Mouse (Mus musculus): ENCODE results near the gene Lmx1b.

Gene Lmx1b

DNA sequence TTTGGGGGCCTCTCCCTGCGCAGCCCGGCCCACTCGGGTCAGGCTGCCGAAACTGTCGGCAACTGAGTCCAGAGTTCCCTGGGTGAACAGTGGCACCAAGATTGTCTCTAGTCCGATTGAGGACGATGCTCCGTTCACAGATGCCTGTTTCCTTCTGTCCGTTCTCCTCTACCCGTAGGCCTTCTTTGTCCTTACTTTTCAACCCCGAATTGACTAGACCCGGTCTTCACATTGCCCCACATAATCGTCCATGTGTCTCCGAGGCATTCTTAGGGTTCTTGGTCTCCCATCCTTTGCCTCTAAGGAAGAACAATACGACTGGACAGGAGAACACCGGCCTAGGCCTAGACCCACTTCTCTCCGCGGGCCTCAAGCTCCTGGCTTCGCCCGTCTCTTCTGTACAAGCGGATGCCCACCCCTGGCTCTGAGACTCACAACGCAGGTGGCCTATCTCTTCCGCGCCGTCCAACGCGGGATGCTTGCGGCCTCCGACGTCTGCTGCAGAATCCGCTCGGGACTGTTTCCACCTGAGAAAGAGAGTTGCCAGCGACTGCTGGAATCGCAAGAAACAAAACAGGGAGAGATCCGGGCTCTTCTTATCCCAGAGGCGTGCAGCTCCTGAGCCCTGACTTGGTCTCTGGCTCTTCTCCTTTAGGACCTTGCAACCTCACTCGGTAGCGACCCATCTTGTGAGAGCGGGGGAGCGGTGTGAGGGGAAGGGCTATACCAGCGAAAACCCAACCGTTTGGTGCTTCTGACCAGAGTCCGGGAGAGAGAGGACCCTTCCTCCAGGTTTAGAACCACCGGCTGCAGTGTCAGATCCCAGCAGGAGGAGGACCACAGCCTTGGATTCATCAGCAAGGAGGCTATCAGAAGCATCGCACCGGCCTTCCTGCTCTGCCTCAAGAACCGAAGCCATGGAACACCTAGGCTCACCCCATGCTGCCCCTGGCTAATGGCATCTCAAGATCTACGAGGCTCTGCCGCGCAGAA, 3.7 kb upstream of the Lmx1b start:
- DNase-seq = no peak

DNA sequence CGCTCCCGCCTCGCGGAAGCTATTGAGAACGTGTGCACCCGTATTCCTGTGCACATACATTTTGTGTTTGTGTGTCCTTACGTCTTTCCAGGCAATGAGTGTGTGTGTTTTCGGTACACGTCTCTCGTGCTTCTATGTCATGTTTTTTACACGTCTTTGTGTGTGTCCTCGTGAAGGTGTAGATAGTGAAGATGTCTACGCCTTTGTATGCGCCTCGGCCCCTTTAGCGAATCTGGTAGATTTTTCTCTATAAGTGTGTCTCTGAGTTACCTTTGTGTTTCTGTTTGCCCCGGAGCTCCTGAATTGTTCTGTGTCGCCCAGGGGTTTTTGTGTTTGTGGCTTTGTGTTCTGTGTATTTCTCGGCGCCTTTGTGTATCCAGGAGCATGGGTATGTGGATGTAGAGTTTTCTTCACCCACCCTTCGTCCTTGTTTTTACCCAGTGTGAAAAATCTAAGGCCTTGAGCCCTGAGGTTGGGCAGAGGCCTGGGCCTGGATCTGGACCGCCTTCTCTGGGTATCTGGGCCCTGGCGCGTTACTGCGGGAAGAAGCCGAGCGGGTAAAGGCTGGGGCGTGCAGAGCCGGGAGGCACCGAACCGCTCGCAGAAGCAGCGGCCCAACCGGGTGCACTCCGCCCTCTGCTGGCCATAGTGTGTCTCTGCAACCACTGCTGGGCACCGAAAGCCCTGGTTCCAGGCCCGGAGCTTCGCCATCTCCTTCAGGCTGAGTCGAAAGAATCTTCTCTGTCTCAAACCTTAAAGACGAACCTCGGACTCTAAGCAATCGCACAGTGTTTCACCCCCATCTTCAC, 2.5 kb upstream of the Lmx1b start:
- peak; percentile 73 for DNase-seq

- DNase-seq = no peak
Measured at GRCm38 (mm10) chr2:33641859-33642571, 1.7 kb upstream of the Lmx1b start.

GRCm38 (mm10) chr2:33640978-33641858, 907 bp upstream of the Lmx1b start:
- DNase-seq = no peak

- DNase-seq = no peak
Measured at GRCm38 (mm10) chr2:33639301-33640170, 775 bp downstream of the Lmx1b start.

GRCm38 (mm10) chr2:33638141-33638733, 2.1 kb downstream of the Lmx1b start:
- DNase-seq = no peak

DNA sequence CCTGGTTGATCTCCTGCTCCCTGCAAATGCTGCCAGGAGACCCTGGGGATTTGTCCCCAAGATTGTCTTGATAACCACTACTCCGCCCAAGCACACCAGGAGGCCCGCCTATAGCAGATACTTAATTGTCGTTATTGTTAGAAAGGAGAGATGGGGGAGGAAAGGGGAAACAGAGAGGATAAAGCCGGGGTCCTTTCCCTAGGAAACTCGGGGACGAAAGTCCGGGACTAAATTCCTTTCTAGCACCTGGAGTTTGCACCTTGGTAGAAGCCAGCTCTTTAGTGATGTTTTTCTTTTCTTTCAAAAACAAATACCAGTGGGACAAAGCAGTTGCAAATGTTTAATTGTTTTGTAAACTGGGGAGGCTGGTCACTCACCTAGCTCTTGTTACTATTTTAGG, 3.0 kb downstream of the Lmx1b start:
- DNase-seq = no peak

GRCm38 (mm10) chr2:33636628-33637188, 3.6 kb downstream of the Lmx1b start:
- no peak for DNase-seq

DNA sequence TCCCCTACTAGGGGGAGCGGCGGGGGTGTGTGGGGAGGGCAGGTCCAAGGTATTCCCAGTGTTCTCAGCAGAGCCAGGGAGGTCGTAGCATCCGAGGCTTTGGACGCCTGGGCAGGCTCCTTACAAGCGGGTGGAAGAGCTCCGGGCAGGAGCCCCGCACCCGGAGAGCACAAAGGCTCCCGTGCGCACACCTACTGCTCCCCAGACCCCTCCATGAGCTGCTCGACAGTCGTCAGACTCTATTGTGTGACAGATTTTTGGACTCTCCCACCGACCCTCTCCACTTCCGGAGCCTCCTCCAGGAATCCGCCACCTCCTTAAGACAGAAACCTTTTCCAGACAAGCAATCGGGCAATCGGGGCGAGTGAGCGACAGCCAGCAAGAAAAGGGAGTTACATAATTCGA, 4.2 kb downstream of the Lmx1b start:
- no peak for DNase-seq

- DNase-seq = no peak
Measured at GRCm38 (mm10) chr2:33635323-33636116, 4.8 kb downstream of the Lmx1b start.

DNA sequence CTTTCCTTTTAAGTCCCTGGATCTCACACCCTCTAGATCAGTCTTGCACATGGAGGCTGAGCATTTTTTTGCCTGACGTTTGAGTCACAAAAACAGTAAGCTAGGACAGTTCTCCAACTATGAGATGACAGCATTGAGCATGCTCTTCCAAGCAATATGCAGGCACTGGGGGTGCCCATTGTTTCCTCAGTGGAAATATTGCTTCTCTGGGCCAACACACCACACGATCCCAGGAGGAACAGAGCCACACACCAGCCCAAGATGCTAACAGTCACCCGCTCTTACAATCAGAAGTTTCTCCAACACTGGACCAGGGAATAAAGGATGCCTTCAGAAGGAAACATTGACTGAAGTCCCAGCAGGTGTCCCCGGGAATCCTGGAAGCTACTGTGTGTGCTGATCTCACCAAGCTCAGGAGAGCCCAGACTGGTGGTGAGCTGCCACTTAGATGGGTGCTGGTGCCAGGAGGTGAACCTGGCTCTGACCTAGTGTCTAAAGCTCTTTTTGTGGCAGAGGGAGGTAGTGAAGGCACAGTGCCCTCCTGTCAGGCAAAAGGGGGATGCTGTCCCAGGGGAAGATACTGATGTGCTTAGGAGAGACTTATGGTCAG, 5.7 kb downstream of the Lmx1b start:
- no peak for DNase-seq

DNA sequence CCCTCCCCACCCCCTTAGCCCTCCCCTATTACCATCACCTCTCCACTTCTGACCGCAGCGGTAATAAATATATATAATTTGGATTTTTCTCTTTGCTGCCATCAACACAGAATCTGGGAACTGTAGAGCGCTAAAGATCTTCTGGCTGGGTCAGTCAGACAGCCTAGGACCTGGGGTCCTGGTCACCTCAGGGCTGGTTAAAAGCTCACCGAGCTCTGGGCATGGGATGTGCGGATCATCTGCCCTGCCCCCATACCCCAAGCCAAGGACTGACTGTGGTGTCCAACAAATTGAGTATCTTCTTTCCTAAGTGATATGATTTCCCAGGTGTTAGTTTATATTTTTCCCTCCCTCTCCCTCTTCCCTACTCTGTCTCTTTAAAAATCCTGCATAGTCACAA, 6.4 kb downstream of the Lmx1b start:
- no peak for DNase-seq

DNA sequence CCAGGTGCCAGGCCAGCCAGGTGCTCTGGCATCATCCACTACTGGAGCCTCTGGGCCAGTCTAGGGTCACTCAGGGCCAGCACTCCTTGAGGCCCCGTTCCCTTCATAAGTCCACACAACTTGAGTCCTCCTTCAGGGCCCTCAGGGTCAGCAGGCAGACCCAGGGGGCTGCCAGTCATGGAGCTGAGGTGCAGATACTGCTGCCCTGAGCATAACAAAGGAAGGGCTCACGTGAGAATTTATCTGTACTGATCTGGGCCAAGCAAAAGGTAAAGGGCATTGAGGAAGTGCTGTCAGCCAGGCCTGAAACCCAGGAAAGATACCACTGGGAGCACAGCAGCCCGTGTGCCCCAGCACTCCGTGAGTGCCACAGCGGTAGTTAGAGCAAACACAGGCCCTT, 7.1 kb downstream of the Lmx1b start:
- no peak for DNase-seq

- no peak for DNase-seq
Measured at GRCm38 (mm10) chr2:33632551-33633059, 7.7 kb downstream of the Lmx1b start.

- DNase-seq = no peak
Measured at GRCm38 (mm10) chr2:33631708-33632343, 8.5 kb downstream of the Lmx1b start.

DNA sequence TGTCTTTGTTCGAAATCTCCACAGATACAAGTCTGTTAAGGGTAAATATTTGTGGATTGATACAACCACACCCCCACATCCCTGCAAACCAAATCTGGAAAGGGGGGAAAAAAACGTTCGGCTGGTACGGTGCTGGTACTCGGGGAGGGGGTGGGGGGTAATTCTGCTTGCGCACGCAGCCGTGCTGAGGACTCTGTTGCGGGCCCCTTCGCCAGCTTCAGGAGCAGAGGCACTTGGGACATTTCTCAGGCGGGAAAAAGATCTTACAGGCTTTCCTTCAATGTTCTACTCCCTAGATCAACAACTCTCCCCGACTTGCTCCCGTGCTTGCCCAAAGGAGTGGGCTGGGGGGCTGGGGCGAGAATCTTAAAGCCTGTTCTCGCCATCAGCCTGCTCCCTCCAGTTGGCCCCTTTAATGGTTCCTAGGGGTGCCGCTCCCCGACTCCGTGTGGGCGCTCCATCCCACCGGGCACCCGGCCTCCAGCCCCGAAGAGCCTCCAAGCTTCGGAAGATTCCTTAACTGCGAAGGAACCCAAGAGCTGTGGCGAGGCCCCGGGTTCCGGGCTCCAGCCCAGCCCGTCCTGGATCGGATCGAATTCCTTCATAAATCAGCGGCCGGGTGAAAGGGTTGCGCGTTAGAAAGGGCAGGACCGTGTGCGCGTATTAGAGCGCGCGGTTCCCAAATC, 9.1 kb downstream of the Lmx1b start:
- DNase-seq = no peak
